Mouse (Mus musculus) splenic B cell, adult 2 months (primary cell): Measurements from ENCODE around the gene Mlf2.

Experiments
- DNase-seq: peaks from one replicate; pipeline ENCODE4 v3.0.0-alpha.2; 2011; ENCODE audit warnings: low read depth, low spot score
- H3K27me3 ChIP-seq: 2 replicates; pipeline ENCODE4 v1.6.1; 2012; ENCODE audit warnings: mild to moderate bottlenecking, low read length, moderate library complexity, mixed read lengths; ENCODE audit not compliant: control insufficient read depth, poor library complexity, insufficient read depth, severe bottlenecking
- H3K36me3 ChIP-seq: 2 replicates; pipeline ENCODE4 v1.6.1; 2012; ENCODE audit warnings: mild to moderate bottlenecking, low read length, moderate library complexity, mixed read lengths; ENCODE audit not compliant: control insufficient read depth, poor library complexity, insufficient read depth, severe bottlenecking

Gene Mlf2

GRCm38 (mm10) chr6:124938554-124938953 is 7.4 kb downstream of the Mlf2 start:
- H3K36me3 ChIP-seq, result peaks cover 7% of the 10 kb centered on the region
- no peaks in the 10 kb centered on the region; the same call in 1 of the 2 replicates for H3K27me3 ChIP-seq
- no peak for DNase-seq

GRCm38 (mm10) chr6:124941679-124942078 is 10.5 kb downstream of the Mlf2 start:
- Histone ChIP-seq H3K27me3 (no peaks in the 10 kb centered on the region), H3K36me3 (peaks cover under 1% of the 10 kb centered on the region; the same call in 1 of the 2 replicates)
- DNase-seq, result no peak

GRCm38 (mm10) chr6:124943526-124943925 is 12.3 kb downstream of the Mlf2 start:
- DNase-seq, result no peak
- Histone ChIP-seq H3K36me3 (no peaks in the 10 kb centered on the region), H3K27me3 (no peaks in the 10 kb centered on the region)

- no peak for DNase-seq
- Histone ChIP-seq H3K36me3 (peaks cover 8% of the 10 kb centered on the region; the same call in 1 of the 2 replicates), H3K27me3 (no peaks in the 10 kb centered on the region)
These were observed 23.0 kb downstream of the Mlf2 start for GRCm38 (mm10) chr6:124953991-124954715.

GRCm38 (mm10) chr6:124955212-124955611 is 24.0 kb downstream of the Mlf2 start:
- H3K27me3 ChIP-seq, result no peaks in the 10 kb centered on the region
- DNase-seq, result no peak

GRCm38 (mm10) chr6:124958127-124958526 is 26.9 kb downstream of the Mlf2 start:
- Histone ChIP-seq H3K27me3 (no peaks in the 10 kb centered on the region), H3K36me3 (peaks cover 11% of the 10 kb centered on the region; the same call in 1 of the 2 replicates)
- DNase-seq, result no peak

More at GRCm38 (mm10) chr6:124955212-124955611, 24.0 kb downstream of the Mlf2 start:
- H3K36me3 ChIP-seq, result peaks cover 10% of the 10 kb centered on the region; the same call in 1 of the 2 replicates

GRCm38 (mm10) chr6:124959960-124960359 is 28.8 kb downstream of the Mlf2 start:
- Histone ChIP-seq H3K27me3 (no peaks in the 10 kb centered on the region), H3K36me3 (peaks cover 11% of the 10 kb centered on the region; the same call in 1 of the 2 replicates)
- DNase-seq, result no peak

GRCm38 (mm10) chr6:124961021-124961420 is 29.8 kb downstream of the Mlf2 start:
- Histone ChIP-seq H3K27me3 (no peaks in the 10 kb centered on the region), H3K36me3 (peaks cover 11% of the 10 kb centered on the region; the same call in 1 of the 2 replicates)
- no peak for DNase-seq

GRCm38 (mm10) chr6:124964638-124965037 is 33.5 kb downstream of the Mlf2 start:
- Histone ChIP-seq H3K27me3 (no peaks in the 10 kb centered on the region), H3K36me3 (peaks cover 3% of the 10 kb centered on the region; the same call in 1 of the 2 replicates)
- DNase-seq, result peak; percentile 47

- Histone ChIP-seq H3K27me3 (no peaks in the 10 kb centered on the region), H3K36me3 (peaks cover 2% of the 10 kb centered on the region; the same call in 1 of the 2 replicates)
- peak; percentile 97 for DNase-seq
These were observed 34.0 kb downstream of the Mlf2 start, which contains the start of gene Cops7a for GRCm38 (mm10) chr6:124965088-124965719. TSS of gene Cops7a (minus strand) at chr6:124965538.

- peak; percentile 34 for DNase-seq
- H3K36me3 ChIP-seq, result peaks cover 2% of the 10 kb centered on the region; the same call in 1 of the 2 replicates
- H3K27me3 ChIP-seq, result no peaks in the 10 kb centered on the region
These were observed 34.6 kb downstream of the Mlf2 start for GRCm38 (mm10) chr6:124965747-124966146.

- no peaks in the 10 kb centered on the region for H3K27me3 ChIP-seq
- DNase-seq, result peak; percentile 49
- no peaks in the 10 kb centered on the region for H3K36me3 ChIP-seq
These were observed 35.4 kb downstream of the Mlf2 start for GRCm38 (mm10) chr6:124966466-124967118.

GRCm38 (mm10) chr6:124967766-124968165 is 36.6 kb downstream of the Mlf2 start:
- Histone ChIP-seq H3K27me3 (no peaks in the 10 kb centered on the region), H3K36me3 (no peaks in the 10 kb centered on the region)
- peak; percentile 71 for DNase-seq
